Mouse (Mus musculus): ENCODE measurements around the gene Acd.

The Acd gene

GRCm38 (mm10) chr8:105700566-105700965 is 336 bp downstream of the Acd start:
- DNase-seq = peak; percentile 65

DNA sequence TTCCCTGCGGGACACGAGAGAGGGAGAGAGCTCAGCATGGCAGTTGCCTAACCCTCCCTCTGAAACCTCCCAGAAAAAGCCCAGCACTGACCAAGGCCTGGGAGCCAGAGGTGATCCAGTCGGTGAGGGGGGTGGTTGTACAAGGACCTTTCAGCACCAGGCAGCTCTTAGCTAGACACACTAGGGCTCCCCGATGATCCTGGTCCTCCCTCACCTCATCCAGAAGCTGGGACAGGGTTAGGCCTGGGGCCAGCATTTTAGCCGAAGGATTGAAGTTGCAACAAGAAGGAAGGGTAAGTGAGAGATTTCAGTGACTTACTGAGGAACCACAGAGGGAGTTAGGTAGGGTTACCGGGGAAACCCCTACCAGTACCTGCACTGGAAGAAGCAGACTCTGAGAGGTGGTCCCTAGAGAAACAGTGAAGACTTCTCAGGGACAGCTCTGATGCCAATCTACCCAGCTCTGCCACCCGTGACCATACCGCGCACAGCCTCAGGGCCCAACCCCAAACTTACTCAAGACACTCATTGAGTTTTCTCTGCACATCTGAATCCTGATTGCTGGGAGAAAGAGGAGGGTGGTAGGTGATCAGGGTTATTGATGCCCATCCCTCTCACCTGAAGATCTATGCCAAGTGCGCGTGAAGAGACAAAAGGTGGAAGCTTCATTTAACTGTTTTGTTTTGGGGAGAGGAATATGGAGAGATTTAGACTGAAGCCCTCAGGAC is 1.2 kb downstream of the Acd start:
- no peak for DNase-seq

- DNase-seq = no peak
Measured at GRCm38 (mm10) chr8:105698734-105699133, 2.2 kb downstream of the Acd start.

GRCm38 (mm10) chr8:105697196-105697780 is 3.6 kb downstream of the Acd start:
- peak; percentile 22 for DNase-seq

DNA sequence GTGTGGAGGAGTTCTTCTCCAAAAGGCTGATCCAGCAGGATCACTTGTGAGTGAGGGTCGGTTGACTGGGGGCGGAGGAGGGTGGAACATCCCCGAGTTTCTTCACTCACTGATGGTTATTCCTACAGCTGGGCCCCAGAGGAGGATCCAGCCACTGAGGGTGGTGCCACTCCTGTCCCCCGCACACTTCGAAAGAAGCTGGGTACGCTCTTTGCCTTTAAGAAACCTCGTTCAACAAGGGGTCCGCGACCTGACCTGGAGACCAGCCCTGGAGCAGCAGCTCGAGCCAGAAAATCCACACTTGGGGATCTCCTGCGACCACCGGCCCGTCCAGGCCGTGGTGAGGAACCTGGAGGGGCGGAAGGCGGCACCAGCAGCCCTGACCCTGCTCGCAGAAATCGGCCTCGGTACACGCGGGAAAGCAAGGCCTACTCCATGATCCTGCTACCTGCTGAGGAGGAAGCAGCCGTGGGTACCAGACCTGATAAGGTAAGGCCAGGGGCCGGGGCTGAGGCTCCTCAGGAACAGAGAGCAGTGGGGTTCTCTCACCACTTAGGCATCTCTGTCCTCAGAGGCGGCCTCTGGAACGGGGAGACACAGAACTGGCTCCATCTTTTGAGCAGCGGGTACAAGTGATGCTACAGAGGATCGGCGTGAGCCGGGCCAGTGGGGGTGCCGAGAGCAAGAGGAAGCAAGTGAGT is 5.7 kb downstream of the Acd start:
- peak; percentile 14 for DNase-seq

DNA sequence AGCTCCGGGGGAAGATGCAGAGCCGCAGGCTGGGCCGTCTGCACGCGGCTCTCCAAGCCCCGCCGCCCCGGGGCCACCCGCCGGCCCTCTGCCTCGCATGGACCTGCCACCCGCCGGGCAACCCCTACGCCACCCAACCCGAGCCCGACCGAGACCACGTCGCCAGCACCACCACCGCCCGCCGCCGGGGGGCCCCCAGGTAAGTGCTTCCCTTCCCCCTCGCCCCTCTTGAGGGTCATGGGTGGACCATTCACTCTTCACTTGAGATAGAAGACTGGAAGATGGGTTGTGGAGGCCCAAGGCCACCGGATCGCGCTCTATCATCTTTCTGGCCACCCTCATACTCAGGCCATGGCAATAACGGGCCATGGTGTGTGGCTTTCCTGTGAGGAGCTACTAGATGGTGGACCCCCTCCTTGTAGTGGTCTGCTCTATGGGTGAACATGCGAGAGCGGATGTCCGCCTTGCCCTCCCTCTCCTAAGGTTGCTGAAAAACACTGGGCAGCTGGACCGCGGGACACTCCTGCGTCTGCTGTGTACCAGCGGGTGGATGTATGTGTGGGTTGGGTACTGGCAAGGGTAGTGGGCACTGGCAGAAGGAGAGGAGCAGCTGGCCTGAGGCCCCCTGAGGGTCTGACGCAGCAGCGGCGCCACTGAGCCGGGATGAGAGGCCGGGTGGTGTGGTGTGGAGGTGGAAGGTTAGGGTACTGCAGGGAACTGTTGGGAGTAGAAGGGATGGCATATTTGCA is 6.7 kb downstream of the Acd start:
- DNase-seq = peak; percentile 52

DNA sequence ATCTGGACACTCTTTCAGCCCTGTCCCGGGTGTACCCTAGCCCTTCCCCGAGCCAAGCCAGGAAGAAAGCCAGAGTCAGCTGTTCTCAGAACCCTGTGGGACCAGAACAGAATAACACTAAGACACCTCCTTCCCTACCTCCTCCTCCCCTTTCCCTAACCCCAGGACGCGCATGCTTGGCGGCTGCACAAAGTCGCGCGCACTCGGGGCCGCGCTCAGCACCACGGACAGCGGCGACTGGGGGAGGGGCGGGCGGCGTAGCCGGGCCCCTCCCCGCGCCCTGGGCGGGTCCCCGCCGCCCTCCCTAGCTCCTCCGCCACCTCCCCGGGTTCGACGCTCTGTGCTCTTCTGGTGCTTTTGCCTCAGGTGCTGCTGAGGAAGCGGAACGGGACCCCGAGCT is 7.3 kb downstream of the Acd start:
- DNase-seq = peak; percentile 59

- DNase-seq = no peak
Measured at GRCm38 (mm10) chr8:105692449-105693182, 8.3 kb downstream of the Acd start.

DNA sequence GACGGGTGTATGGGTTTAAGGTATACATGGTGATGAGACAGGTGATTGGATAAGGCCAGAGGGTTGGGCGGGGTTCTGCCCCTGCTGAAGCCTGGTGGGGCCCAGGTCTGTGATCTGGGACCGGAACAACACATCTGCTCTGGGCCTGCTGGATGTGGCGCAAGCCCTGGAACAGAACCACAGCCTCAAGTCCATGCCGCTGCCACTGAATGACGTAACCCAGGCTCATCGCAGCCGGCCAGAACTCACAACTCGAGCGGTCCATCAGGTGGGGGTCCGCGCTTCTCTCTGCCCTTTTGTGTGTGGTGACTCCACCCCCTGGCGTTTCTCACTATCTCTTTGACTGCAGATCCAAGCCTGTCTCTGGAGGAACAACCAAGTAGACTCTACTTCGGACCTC is 9.9 kb downstream of the Acd start:
- no peak for DNase-seq

- no peak for DNase-seq
Measured at GRCm38 (mm10) chr8:105689983-105690360, 10.9 kb downstream of the Acd start.

GRCm38 (mm10) chr8:105689256-105689982 is 11.5 kb downstream of the Acd start:
- no peak for DNase-seq

- no peak for DNase-seq
Measured at GRCm38 (mm10) chr8:105688242-105688752, 12.6 kb downstream of the Acd start.

DNA sequence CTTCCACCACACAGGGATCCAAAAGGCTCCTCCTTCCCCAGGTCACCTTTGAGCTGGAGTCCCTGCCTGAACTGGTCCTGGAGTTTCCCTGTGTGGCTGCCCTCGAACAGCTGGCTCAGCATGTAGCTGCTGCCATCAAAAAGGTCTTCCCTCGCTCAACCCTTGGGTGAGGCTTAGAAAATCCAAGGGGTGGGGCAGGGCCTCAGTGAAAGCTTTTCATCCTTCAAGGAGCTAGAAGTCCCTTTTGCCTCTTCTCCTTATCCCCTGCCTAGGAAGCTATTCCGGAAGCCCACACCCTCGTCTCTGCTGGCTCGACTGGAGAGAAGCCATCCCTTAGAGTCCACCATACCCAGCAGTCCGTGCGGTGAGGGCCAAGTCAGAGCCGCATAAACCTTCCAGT is 13.4 kb downstream of the Acd start:
- DNase-seq = no peak

DNA sequence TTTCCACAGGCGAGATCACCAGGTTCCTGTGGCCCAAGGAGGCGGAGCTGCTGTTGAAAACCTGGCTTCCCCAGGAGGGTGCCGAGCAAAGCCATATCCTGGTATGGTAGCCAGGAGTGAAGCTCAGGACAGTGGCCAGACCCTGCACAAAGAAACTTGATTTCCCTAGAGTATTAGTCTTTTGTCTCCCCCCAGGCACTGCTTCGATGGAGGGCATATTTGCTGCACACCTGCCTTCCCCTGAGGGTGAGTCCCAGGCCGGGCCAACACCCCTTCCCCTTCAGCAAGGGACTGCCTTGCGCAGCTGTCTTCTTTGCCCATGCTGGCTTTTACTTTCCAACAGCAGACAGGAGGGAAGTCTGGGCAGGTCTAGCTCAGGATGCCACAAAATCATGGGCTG is 14.4 kb downstream of the Acd start:
- DNase-seq = peak; percentile 68

DNA sequence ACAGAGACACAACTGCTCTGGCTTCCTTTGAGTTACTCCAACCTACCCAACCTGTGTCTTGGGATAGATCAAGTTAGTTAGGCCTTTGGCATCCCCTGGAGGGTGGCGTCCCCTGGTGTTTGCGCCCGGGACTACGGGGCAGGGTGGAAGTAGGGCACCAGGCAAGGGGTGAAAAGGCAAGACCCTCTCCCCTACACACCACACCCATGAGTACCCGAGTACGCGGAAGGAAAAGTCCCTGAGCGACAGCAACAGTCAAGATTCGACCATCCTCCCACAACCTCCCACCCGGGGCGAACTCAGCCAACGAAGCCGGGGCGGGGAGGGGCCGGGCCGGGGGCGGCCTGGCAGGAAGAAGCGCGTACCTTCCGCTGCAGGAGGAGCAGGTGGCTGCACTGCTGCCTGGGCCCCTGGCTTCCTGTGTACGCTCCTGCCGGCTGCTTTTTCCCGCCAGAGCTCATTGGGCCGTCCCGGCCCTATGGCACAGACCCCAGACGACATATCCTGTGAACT is 15.1 kb downstream of the Acd start, which contains the start of gene Carmil2:
Gene Carmil2 (plus strand): TSS at position 479 of the 513 bp plus-strand sequence.
- peak; percentile 98 for DNase-seq

DNA sequence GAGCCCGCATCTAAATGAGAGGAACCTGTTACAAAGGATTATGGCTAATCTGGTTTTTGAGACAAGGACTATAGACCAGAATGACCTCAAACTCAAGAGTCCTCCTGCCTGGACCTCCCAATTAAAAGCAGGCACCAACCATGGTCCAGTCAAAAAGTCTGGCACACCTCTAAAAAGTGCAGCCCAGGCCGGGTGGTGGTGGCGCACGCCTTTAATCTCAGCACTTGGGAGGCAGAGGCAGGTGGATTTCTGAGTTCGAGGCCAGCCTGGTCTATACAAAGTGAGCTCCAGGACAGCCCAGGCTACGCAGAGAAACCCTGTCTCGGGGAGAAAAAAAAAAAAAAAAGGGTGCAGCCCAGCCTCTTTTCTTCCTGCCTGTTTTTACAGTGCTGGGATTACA is 15.6 kb downstream of the Acd start:
- peak; percentile 44 for DNase-seq

DNA sequence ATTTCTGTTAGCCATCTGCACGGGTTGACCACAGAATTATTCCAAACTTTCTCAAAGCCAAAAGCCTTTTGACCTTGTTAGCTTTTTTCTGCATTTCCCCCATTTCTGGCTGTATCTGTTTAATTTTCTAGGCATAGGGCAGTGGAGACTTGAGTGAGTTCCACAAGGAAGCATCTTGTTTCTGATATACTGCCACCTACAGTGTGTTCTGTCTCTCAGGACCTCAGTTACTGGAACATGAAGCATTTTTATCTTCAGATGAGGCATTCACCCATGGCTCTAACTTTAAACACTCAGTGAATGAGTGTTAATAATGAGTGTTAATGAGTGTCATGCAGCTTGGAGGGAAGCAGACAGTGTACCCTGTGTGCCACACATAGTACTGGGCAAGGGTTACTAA is 23.0 kb downstream of the Acd start:
- DNase-seq = no peak

GRCm38 (mm10) chr8:105661167-105661566 is 39.7 kb downstream of the Acd start:
- DNase-seq = peak; percentile 35

DNA sequence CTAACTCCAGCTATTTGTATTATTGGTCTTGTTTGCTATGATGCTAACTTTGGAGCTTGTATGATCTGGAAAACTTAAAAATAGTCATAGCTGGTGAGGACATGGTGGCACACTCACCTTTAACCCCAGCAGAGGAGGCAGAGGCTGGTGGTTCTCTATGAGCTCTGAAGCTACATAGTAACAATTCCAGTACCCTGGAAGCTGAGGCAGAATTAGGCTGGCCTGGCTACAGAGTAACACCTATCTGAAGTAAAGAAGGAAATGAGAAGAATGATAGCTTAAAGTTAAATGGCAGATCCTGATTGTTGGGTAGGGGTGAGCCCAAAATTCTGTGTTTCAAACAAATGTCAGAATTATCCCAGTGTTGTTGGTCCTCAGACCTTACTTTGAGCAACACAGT is 43.3 kb downstream of the Acd start:
- no peak for DNase-seq

- DNase-seq = no peak
Measured at GRCm38 (mm10) chr8:105648929-105649328, 52.0 kb downstream of the Acd start.
